Mouse (Mus musculus): ENCODE data around the gene Akirin1.

Akirin1 gene

DNA sequence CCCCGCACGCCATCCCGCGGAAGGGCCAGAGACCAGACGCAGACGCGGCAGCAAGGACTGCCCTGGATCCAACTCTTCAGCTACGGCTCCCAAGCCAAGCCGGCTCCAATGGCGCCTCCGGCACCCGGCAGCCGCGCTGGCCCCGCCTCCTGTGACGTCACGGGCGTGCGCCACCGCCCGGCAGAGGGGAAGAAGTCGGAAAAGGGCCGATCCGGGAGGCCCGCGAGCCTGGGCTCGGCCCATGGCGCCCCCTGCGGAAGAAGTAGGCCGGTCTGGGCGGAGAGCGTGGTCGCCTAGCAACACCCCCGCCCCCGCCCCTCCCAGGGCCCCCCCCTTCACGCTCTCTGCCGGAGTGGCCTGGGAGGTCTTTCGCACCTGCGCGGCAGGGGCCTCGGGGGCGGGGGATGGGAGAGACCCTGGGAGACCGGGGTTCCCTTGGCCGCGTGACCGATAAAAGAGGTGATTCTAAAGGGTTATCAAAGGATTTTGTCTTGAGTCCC lies at the start of gene Akirin1:
Akirin1 (minus strand) TSS at position 194 of the 500 bp plus-strand sequence.
- DNase-seq (ENCODE audit: low read depth, low spot score): peak; percentile 92

DNA sequence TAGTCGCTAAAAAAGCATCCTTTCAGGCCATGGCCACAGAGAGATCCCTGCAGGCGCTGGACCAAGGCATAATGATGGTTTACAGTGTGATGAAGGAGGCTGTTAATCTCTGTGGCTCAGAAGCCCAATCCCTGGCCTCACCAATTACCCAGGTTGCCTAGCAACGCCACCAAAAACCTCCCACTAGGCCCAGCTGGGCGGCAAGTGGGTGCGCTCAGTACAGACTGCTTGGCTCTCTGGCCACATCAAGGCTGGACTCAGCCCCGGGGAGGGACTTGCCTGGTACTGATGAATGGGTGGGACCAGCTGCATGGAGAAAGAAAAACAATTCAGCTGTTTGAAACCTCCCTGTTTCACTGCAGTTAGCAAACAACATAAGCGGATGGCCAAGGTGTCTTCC lies 47.7 kb upstream of the Akirin1 start:
- peak; percentile 36 for DNase-seq (ENCODE audit: low read depth, low spot score)

DNA sequence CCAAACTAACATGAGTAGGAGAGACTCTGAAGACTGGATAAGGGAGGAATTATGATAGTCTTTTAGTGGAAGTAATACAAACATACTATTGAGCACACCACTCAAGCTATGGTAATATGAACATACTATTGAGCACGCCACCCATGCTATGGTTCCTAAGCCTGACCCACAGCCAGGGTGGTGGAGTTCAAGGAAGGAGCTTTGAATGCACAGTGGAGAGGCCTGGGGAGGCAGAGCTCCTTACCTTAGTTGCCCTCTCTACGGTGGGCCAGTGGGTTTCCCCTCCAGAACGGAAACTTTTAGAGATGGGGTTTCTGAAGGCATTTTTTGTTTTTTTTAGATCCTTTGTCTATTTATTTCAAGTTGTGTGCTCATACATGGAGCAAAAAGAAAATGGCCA lies 47.3 kb upstream of the Akirin1 start:
- no peak for DNase-seq (ENCODE audit: low read depth, low spot score)

DNA sequence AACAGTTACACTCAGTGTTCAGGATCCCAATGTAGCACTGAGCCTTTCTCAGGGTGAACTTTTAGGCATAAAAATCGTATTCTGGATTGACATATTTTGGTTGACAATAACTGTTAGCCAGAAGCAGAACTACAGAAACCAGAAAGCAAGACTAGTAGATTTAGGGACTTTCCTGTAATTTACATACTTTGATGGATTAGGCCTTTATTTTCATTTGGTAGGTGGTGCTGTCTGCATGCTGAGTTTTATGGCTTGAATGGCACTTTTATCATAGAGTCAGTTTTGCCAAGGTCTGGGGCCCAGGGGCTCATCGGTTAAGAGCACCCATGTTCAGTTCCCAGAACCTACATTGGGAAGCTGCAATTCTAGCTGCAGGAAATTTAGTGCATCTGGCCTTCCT lies 44.9 kb upstream of the Akirin1 start:
- DNase-seq (ENCODE audit: low read depth, low spot score): no peak

DNA sequence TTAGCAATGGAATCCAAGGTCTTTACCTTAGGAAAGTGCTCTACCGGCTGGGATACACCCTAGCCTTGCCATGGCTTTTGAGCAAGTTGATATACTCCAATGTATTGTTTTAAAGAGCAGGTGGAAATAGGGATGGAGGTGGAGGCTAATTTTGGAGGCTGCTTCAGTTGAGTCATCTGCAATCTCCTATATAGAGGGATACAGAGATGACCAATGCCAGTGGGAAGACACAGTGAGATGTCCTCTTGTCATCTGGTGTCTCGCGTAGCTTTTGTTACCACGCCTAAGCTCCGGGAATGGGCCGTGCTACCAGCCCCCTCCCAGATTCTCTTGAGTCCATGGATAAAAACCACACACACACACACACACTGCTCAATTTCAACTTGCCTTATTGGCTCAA lies 43.0 kb upstream of the Akirin1 start:
- DNase-seq (ENCODE audit: low read depth, low spot score): no peak

DNA sequence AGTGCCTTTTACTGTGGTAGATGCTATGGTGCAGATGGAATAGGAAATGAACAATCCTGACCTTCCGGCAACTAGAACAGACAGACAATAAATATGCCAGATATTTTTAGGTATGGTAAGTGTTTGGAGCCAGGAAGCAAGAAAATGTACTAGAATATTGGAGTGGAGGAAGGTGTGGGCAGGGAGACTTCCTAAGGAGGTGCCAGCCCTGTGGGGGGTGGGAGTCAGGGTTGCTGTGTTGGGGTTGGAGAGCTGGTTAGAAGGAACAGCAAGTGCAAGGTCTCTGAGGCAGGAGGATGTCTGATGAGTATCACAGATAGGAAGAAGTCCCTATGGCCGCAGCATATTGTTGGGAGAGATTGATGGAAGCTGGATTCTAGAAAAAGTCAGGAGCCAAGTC lies 42.5 kb upstream of the Akirin1 start:
- DNase-seq (ENCODE audit: low read depth, low spot score): no peak

DNA sequence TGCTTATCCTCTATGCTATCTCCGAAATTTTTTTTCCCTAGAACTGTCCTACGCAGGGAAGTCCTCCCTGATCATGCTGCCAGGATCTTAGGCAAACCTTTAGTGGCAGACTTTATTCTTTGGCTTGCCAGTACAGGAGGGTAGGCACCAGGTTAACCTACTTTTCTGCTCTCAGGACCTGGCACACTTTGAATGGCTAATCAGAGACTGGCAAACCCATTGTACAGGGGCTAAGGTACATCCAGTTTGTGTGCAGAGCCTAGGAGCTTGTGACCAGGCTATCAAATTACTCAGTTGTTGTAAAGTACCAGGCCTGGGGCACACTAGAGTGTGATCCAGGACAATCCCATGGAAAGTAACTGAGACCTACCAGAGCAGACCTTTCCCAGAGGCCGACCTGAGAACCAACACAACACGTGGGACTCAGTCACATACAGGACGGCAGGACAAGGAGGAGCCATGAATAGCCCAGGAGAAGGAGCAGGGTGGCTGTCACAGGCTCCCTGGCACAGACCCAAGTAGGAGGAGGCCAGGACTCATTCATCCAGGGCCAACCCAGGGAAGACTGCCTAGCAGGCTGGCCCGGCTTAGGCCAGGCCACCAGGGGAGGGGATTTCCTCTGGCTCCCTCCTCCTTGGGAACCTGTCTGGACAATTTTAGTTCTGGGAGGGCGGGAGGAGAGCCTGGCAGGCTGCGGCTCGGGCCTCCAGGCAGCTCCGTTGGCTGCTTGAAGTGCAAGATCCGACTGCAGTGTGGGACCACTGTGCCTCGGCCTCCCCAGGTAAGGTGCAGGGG lies 37.2 kb upstream of the Akirin1 start, which contains the start of gene Rhbdl2:
Rhbdl2 (plus strand) TSS at position 684 of the 795 bp plus-strand sequence.
- DNase-seq (ENCODE audit: low read depth, low spot score): peak; percentile 24

DNA sequence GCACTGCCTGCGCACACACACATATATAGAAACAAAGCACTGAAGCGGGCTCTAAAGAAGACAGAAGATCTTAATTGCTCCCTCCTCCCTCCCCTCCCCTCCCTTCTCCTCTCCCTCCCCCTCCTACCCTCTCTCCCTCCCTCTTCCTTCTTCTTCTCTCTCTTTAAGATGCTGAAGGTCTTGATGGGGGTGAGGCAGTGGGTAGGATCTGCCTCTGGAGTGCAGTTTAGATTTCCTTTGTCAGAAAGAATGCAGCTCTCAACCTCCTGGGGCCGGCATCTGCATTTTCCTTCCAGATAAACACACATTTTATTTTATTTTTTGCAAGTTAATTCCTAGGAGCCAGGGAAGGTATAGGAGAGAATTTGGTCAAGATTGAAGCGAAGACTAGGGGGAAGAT lies 18.1 kb upstream of the Akirin1 start:
- DNase-seq (ENCODE audit: low read depth, low spot score): no peak

DNA sequence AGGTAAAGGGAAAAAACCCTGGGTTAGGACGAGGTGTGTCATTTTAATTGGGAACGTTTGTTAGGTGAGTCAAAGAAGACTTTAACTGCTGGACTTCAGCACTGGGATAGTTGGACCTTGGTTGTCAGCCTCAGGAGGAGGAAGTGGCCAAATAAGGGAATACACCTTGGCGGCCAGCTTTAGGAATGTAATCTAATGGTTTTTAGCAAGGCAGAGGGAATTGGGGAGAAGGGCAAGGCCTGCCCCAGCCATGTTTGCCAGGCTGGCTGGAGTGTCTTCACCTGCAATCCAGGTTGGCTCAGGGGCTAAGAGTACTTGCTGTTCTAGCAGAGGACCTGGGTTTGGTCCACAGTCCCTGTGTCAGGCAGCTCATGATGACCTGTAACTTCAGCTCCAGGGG lies 17.7 kb upstream of the Akirin1 start:
- DNase-seq (ENCODE audit: low read depth, low spot score): no peak

DNA sequence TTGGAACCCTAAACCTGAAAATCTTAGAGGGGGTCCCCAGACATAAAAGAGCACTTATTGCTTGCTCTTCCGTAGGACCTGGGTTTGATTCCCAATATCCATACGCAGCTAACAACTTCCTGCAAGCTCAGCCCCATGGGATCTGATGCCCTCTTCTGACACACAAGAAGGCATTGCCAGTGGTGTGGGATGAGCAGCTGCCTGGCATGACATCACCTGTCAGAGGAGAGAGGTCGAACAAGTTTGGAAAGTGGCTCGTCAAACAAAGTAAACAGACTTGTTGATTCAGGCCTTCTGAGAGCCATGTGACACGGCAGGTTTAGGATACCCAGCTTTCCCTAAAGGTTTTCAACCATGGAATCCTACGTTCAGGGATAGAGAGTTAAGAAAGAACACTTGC lies 14.9 kb upstream of the Akirin1 start:
- DNase-seq (ENCODE audit: low read depth, low spot score): no peak

DNA sequence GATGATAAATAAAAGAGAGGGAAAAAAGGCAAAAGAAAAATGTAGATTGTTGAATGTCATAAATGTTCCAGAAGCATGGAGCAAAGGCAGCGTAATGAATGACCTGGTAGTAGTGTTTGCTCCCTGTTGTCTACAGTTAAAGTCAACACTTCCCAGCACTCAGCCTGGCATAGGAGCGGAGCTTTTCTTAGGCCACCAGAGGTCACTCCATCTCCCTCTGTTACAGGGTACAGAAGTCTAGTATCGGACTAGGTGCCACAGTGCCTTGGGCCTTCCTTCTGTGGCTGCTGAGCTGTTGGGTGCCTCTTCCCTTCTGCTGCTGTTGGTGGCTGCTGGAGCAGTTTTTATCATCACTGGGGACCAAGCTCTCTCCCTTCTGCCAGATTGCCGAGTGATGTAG lies 8.2 kb upstream of the Akirin1 start:
- no peak for DNase-seq (ENCODE audit: low read depth, low spot score)

DNA sequence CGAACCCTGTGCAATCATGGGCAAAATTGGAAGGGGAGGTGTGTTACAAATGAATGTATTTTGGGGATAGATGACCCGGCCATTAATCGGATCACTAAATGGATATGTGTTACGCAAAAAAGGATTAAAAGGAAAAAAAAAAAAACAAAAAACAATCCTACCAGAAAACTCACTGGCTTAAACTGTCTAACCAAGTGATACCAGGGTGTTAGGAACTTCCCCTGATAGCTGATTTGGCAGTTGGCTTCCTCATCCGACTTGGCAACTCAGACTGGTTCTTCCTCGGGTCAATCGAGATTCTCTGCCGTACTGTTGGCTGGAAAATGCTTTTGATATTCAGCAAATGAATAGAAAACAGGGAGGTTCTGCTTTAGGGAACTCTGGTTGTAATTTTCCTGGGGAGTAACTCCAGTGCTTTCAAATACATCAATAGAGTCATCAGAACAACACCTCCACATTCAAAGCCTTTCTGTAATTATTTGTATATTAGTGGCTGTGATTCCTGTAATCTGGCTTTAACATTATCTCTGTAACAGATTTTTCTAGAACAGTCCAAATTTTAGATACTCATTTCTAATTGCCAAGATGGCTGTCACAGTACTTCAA lies 665 bp upstream of the Akirin1 start:
- no peak for DNase-seq (ENCODE audit: low read depth, low spot score)

DNA sequence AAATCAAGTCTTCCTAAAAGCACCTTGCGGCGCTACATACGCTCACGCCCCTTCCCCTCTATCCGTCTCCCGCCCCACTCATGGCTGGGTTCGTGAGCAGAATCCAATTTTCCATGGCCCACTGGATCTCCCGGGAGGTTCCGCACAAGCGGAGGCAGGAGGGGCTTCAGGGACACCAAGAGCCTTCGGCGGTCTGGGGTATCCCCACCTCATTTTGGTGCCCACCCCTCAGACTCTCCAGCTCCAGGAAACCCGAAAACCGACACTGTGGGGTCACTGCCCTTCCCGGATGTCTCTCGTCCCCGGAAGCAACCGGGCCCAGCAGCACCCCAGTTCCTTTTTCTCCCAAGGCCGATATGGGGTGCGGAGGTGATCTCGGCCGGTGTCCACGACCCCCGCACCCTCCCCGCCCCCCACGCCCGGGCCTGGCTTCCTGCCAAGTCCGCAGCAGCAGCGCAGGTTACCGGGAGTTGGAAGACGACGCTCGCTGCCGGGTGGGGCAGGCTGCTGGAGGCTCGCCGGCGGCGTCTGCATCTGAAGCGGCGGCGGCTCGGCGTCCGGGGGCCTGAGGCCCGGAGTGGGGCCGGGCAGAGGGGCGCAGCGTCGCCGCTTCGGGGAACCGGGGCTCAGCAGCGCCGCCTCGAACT lies 538 bp downstream of the Akirin1 start:
- no peak for DNase-seq (ENCODE audit: low read depth, low spot score)

DNA sequence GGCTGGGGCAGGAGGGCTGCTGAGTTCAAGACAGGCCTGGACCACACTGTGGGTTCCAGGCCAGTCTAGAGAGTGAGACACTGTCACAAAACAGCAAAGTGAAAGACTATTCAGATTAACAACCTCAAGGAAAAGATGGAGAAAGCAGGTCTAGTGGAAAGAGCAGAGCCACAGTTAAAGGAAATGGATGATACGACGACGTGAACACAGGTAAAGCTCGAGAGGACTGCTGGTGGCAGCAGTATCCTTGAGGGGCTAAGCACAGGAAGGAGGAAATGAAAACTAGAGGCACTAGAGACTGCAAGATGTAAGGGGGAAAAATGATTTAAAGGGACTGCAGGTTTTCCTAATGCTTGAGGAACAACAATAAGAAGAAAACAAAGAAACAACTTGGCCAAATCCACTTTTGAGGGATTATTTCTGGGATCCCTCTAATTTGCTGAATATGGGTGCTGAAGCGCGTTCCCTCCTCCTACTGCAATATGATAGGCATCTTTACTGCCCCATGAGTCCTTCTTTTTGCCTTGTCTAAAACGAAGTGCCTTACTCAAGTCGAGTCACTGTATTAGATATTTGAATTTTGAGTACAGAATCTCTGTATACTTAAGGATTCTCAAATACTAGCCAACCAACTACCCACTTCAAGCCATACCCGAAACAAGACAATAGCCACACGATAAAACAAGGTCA lies 1.3 kb downstream of the Akirin1 start:
- no peak for DNase-seq (ENCODE audit: low read depth, low spot score)

DNA sequence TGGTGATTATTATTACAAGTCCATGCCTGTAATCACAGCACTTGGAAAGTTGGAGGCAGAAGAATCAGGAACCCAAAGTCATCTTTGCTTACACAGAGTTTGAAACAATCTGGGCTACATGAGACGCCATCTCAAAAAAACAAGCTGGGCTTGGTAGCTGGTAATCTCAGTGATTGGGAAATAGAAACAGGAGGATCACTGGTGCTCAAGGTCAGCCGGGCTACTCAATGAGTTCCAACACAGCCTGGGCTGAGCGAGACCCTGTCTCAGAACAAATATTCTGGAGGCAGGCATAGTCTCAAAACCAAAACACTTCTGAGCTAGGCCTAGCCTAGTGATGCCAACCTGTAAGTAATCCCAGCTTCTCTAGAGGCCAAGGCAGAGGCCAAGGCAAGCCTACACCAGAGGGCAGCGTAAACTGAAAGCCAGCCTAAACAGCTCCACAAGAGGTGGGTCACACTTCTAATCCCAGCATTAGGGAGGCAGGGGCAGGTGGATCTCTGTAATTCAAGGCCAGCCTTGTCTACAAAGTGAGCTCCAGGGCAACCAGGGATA lies 4.8 kb downstream of the Akirin1 start:
- no peak for DNase-seq (ENCODE audit: low read depth, low spot score)

DNA sequence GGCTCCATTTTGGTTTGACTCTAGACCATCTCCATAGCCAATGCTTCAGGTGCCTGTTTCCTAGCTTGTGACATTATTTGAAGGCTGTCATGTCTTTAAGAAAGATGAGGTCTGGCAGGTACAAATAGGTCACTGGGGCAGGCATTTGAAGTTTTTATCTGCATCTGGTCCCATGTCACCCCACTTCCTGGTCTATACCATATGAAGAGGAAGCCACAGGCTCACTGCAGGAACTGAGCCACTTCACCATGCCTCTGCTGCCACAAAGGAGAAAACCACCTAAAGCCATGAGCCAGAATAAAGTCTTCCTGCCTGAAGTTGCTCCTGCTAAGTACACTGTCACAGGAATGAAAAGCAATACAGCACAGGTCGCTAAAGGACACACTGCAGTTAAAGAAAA lies 7.3 kb downstream of the Akirin1 start:
- DNase-seq (ENCODE audit: low read depth, low spot score): no peak

DNA sequence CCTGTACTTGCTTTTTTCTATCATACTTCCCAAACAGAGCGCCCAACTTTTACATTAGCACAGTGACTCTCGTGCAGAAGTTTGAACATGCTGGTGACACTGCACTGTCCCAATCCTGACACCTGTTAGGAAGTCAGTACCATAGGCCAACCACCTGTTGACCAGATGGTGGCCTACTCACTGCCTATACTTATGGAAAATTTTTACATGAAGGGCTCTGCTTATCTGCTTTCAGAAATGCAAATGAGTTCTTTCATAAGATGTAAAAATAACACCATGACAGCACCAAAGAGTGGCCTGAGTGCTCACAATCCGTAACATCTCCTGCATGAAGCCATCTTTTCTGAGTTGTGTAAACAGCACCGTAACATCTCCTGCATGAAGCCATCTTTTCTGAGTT lies 11.4 kb downstream of the Akirin1 start:
- no peak for DNase-seq (ENCODE audit: low read depth, low spot score)

DNA sequence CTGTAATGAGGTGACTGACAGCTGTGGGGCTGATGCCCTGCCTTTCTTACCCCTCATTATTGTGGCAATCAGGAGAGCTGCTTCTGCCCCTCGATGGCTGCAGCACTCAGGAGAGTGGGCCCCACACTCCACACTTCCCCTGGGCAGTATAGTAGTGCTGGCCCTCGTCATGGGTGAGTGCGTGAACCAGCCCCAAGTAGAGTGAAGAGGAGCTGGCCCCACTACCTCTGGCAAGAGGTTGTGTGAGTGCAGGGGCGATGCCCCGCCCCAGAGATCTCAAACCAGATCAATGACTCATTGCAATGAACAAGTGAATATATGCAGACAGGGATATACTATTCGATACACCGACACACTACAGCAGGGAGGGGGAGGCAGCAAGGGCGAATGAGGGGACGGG lies 16.6 kb downstream of the Akirin1 start:
- no peak for DNase-seq (ENCODE audit: low read depth, low spot score)

DNA sequence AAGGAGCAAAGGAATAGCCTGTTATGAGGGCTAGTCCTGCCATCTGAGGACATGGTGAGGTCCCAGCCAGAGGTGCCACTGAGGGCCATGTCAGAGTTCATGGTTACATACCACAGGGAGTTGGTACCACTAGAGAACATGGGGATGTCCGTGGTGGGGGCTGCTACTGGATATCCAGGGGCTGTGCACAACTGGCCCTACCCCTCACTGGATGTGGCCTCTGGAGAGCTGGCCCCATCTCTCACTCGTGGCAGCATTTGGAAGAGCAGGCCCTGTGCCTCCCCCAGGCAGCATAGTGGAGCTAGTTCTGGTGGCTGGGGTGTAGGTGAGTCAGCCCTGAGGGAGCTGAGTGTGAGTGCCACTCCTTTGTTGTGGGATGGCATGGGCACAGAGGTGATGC lies 17.2 kb downstream of the Akirin1 start:
- no peak for DNase-seq (ENCODE audit: low read depth, low spot score)

DNA sequence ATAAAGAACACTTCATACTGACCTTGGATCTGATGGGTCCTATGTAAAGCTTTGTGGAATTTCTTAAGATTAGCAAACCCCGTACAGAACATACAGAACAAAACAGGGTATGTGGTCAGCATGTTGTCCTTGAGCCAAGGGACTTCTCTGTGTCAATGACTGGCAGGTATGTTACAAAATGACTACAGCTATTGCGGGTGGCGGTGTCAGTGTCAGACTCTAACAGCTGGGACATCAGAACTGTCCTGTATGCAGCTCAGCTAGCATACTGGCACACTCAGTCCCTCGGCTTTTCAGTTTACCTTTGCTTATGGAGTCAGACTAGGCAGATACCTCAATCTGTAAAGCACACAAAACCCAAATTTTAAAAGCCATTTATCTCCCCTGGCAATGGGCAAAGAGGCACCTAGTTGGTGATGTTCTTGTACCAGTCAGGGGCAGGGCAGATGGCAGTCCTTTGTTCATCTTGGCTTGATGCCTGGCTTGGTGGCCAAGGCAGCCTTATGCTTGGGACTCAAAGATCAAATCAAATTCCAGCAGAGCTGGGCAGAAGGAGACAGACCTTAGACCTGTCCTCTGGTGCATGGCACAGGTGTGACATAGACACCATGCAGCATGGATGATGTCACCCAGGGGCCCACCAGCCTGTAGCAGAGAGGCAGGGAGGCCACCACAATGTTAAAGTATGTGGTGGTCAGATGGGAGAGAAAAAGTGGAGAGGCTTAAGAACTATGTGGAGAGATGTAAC lies 17.8 kb downstream of the Akirin1 start:
- no peak for DNase-seq (ENCODE audit: low read depth, low spot score)

DNA sequence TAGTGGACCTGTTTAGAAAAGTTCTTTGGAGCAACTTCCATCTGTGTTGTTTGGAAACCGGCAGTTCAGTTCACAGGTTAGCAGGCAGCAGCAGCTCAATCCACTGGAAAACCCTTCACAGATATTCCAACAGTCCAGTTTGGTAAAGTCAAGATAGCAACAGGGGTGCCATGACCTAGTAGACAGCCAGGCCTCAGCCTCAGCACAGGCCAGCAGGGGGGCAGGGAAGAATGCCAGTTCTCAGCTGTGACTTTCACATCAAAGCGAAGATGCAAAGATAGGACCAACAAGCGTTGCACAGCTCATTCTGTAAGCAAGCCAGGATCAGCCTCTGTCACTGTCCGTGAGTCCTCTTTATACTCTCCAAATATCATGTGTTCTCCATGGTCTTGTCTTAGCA lies 28.4 kb downstream of the Akirin1 start:
- no peak for DNase-seq (ENCODE audit: low read depth, low spot score)
